Mouse (Mus musculus): ENCODE measurements around the gene Cdc42ep5.
A peak's percentile ranks its signal among the peaks of the same experiment; 100 is the strongest.

Gene Cdc42ep5

DNA sequence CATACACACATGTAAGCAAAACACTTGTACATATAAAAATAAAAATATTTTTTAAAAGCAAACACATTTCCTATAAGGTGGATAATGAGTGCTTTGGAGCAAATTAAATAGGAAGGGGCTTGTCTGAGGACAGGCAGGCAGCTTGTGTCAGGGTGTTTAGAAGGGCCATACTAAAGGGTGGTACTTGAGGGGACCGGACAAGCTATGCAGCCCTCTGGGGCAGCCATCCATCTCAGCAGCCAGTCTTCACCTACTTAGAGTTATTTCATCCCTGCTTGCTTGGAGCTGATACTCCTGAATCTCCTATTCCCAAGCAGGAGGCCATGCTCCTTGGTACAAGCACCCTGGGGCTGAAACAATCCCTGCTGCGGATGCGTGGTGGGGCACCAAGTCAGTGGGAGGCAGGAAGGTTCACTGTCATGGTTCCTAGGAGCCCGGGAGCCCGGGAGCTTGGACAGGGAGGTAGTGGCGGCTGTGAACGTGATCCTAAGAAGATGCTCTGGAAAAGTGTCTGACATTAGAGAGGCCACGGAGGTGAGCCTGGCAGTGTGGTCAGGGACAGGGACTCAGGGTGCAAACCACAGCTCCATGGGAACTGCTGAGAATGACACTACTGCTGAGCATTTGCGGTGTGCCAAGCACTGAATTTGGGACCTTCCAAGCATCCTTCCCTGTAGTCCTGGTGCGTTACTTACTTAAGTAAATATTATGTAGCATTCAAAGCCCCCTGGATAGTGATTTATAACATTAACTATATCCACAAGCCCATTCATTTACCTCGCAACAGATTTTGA, 37.5 kb downstream of the Cdc42ep5 start:
- no peak for DNase-seq (ENCODE audit: low read depth, low spot score)

DNA sequence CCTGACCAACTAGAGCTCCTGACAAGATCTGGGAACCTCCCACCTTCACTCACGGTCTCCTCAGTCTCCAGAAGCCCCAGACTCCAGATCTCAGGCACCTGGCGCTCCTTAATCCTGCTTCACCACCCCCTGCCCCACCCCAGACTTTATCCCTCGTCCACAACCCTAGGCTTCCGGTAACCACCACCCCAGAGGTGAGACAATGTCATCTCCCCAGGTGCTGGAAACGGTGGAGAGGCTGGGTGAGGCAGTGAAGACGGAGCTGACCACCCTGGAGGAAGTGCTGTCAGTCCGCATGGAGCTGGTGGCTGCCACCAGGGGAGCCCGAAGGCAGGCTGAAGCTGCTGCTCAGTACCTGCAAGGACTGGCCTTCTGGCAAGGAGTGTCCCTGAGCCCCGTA, 39.4 kb downstream of the Cdc42ep5 start:
- DNase-seq (ENCODE audit: low read depth, low spot score), result no peak

DNA sequence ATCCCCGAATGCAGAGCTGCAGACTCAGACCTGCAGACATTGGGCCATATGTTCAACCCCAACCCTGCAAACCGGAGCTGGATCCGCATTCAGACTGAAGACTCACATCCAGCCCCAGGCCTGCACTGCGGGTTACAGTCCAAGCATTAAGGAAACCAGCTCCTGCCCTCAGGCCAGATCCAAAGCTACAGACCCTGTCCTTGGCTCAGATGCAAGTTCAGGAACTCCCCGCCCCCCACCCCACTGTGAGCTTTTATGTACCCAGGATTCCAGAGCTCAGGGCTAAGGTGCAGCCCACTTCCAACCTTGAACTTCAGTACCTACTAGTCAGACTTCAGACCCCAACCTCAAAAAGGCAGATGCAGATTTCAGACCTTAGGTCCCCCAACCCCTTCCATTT, 39.8 kb downstream of the Cdc42ep5 start:
- no peak for DNase-seq (ENCODE audit: low read depth, low spot score)

DNA sequence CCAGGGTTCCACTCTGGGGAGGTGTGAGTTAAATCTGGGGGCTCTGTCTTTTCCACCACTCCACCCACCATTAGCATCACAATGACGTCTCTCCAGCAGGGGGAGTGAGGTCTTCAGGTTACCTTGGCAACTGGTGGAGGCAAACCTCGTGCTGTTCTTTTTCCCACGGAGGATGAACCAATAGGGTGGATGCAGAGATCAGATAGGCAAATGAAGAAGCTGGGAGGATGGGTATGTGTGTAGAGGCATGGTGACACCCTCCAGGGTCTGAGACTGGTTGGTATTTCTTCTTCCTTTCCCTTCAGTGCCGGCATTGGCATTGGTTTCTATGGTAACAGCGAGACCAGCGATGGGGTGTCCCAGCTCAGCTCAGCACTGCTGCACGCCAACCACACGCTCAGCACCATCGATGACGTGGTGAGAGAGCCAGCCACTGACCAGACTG, 40.3 kb downstream of the Cdc42ep5 start:
- peak; percentile 39 for DNase-seq (ENCODE audit: low read depth, low spot score)

DNA sequence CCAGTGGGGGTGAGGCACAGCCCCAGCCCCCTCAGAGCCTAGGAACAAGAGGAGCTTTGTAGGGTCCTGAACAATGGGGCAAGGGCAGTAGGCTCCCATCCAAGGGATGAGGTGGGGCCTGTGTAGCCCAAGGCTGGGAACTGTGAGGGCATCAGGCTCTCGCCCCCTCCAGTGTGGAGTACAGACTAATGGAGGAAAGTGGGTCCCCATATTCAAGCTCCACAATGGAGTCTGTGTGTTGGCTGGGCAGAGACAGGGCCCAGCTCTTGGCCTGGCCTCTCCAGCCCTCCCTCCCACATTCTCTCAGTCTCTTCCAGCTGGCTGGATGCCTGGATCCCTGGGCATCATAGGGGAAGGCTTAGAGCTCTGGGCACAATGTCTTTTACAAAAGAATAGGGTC, 40.9 kb downstream of the Cdc42ep5 start:
- DNase-seq (ENCODE audit: low read depth, low spot score), result no peak

DNA sequence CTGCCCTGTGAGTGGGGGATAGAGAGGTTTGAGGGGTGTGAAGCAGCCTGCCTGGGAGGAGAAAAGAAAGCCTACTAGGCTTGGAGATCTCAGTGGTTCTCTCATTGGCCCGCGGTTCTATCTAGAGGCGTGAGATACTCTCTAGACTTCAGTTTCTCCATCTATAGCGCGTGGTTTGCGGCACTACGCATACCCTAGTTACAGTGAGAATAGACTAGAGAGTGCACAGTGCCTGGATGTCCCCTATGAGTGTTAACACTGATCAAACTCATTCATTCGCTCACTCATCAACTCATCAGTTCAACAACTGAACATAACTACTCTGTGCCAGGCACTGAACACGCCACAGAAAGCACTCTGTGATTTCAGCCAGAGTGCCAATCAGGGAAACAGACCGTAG, 41.9 kb downstream of the Cdc42ep5 start:
- no peak for DNase-seq (ENCODE audit: low read depth, low spot score)

DNA sequence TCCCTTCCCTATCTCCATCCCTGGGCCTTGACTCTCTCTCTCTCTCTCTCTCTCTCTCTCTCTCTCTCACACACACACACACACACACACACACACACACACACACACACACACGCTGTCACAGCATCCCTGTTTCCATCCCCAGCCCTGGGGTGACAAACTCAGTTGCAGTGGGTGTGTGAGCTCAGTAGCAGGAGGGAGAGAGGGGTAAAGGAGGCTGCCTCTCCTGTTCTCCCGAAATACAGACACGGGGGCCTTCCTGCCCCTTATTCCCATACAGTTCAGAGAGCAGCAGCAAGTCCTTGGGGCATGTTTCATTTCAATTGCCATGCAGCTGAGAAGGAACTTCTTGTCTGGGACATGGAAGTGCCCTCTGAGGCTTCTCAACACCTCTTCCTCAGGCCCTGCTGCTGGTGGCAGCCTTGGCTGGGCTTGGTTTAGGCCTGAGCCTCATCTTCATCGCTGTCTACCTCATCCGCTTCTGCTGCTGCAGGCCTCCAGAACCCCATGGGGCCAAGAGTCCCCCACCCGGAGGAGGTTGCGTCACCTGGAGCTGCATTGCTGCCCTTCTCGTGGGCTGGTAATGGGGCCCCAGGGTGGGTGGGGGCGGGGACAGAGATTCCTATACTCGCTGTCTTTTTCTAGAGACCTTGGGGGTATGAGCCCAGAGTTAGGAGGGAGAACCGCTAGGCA, 42.4 kb downstream of the Cdc42ep5 start:
- DNase-seq (ENCODE audit: low read depth, low spot score), result no peak

DNA sequence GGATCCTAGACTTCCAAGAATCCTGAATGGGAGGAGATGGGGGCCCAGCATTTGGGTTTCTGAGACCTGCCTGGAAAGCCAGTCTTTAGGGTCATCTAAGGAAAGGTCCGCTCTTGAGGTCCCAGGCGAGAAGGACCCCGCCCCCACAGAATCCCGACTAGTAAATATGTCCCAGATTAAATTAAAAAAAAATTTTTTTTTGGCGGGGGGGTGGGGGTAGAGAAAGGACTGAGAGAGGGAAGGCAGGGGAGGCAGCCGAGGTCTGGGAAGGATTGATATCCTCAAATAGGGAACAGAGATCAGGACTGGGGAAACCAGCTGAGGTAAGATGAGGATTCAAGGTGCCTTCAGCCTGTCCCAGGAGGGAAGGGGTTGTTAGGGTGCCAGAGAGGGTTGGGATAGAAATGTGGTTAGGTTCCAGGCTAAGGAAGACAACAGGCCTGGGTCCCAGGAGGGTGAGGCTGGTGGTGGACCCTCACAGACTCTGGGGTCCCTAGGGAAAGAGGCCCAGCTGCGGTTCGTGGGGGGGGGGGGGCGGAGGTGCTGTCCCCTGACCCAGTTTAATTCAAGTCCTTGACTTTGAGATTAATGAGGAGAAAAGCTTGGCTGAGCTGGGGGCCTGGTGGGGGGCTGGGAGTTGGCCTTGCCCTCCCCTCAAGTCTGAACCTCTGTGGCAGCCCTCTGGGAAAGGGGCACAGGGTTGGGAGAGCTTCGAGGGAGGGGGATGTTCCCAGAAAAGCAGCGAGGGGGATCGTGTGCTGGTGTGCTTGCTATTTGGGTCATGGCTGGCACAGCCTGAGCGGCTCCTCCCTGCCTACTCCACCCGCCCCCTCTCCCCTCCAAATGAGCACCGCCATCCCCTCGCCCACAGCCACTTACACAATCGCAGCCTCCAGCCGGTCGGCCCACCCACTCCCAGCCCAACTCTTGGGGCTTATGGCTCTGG, 44.4 kb downstream of the Cdc42ep5 start:
- no peak for DNase-seq (ENCODE audit: low read depth, low spot score)

DNA sequence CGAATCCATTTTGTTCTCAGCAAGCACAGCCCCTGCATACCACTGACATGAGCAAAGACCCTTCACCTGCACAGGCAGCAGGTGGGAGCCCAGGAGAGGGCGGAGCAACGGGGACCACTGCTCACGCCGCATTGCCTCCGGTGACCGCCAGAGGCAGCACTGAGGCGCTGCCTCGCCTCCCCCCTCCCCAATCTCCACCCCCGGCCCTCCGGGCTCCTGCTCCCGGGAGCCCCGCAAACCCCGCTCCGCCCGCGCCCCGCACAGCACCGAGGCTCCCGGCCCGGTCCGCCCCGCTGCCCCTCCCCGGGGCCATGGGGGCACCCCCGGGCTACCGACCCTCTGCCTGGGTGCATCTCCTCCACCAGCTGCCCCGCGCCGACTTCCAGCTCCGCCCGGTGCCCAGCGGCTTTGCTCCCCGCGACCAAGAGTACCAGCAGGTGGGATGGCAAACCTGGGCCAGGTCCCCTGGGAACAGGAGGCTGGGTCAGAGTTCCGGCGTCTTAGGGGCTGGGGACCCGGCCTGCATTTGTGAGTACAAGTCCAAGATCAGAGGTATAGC, 45.2 kb downstream of the Cdc42ep5 start, which contains the start of gene Ttyh1:
TSS of gene Ttyh1 (plus strand) at position 65 of the 559 bp plus-strand sequence.
- no peak for DNase-seq (ENCODE audit: low read depth, low spot score)

DNA sequence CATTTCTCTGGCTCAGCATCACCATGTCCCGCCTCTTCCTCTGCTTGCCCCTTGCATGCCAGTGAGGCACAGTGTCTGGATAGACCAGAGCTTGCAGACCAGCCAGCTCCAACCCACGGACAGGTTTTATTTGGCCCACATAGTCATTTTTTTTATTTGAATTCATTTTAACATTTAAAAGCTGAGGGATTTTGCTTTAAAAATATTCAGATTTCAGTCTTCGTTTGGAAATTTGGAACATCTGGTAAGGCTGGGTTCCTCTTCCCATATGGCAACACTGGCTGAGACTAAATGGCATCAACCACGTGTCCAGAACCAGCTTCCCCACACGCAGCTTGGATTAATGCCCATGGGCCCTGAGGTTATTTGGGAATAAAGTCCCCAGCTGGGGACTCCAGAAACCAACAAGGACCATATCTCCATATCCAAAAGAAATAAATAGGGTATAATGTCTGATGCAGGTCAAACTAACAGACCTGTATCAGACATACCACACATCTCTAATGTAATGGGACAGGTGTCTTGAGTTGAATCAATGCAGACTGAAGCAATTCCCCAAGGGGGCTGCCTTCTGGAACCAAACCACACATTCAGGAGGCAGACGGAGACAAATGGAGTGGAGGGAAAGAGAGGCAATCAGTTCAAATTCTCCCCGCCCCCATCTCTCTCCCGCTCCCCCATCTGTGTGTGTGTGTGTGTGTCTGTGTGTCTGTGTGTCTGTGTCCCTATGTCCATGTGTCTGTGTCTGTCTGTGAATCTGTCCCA, 47.4 kb downstream of the Cdc42ep5 start:
- no peak for DNase-seq (ENCODE audit: low read depth, low spot score)

DNA sequence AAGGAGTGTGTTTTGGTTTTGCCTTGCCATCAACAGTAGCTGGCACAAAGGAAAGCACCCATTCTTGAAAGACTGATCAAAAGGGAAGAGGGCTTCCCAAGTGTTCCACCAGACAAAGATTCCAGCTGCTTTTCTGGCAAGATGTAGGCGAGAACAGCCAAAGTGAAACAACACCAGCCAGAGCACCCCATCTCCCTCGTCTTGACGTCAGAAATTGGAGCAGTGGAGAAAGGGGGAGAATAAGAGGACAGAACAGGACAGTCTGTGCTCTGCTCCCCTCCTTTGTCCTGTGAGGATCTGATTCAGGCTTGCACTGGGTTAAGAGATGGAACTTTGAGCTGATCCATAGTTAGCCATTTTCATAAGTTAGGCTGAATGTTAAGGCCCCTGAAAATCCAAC, 52.9 kb downstream of the Cdc42ep5 start:
- DNase-seq (ENCODE audit: low read depth, low spot score), result no peak

DNA sequence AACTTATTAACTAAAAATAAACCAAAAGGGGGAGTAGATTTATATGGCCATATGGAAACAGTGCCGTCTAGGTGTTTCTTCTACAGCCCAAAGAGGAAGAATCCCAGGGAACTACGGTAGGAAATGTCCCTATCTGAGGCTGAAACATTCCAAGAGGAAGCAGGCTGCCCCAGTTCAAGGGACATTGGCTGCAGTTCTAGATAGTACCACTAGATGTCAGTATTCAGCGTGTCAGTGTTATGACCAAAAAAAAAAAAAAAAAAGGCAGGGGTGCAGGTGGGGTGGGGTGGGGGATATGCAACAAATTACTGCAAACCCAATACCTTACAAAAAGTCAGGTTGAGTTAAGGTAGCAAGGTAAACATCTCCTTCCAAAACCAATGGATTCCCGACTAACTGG, 61.2 kb downstream of the Cdc42ep5 start:
- peak; percentile 61 for DNase-seq (ENCODE audit: low read depth, low spot score)
